Mouse (Mus musculus) fat pad, adult 2 months (tissue): ENCODE measurements around the gene Ttll9.

Experiments used
- DNase-seq: peaks from one replicate; pipeline ENCODE4 v3.0.0-alpha.2; 2011; ENCODE audit warnings: low read depth, low spot score; ENCODE audit errors: extremely low read depth

Gene Ttll9

DNA sequence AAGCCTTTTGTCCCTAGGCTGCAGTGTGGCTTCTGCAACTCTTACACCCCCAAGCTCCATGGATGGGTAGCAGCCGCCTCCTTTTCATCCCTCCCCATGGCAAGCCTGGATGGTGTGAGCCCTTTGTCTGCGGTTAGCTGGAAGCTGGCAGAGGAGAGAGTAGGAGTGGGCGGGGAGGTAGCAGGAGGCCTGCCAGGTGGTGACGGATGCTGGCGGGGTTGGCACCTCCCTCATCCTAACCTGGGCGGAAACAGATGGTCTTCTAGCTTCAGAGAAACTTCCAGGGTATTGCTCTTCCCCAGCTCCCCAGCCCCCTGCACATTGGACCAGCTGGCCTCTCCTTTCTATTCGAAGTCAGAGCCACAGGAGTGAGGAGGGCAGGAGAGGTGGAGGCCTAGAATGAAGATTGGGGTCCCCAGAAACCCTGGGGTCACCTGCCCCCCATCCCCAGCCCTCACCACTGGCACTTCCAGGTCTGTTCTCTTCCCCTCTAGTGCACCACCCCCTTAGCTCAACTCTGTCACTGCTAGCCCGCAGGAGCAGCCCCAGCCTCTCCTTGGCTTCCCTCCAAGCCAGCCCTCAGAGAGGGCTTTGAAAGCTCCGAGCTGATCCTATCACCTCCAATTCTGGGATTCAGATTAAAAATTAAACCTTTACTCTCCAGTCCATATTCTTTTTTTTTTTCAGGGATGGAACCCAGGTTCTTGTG is 87.2 kb downstream of the Ttll9 start:
- DNase-seq, result no peak

DNA sequence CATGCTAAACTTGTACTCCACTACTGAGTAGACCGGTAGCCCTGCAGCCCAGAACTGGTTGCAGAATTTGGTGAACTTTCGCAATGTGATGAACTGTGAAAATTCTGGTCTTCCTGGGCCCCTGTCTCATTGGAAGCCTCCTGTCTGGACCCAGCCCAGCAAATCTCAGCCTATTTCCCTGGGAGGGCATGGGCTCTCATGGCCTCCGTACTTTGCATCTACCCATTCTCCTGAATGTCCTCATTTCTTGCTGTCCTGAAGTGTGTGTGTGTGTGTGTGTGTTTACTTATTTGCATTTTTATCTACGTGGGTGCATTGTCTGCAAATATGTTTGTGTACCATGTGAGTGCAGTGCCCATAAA is 87.7 kb downstream of the Ttll9 start:
- no peak for DNase-seq

DNA sequence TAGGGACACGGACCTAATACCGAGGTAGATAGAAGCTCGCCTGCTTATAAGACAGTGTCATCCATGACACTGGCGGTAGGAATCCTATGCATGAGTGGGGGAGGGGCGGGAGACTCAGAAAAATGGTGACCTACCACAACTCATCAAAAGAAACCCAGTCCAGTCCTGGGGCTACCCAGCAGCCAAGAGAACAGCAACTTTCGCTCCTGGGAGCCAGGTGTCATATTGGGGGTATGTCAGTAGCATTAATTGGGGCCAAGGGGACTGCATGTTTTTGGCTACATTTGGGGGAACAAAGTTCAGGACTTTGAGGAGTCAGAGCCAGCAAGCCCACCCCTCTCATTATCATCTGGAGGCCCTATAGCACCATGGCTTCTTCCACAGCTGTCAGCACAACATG is 88.8 kb downstream of the Ttll9 start:
- DNase-seq, result no peak

DNA sequence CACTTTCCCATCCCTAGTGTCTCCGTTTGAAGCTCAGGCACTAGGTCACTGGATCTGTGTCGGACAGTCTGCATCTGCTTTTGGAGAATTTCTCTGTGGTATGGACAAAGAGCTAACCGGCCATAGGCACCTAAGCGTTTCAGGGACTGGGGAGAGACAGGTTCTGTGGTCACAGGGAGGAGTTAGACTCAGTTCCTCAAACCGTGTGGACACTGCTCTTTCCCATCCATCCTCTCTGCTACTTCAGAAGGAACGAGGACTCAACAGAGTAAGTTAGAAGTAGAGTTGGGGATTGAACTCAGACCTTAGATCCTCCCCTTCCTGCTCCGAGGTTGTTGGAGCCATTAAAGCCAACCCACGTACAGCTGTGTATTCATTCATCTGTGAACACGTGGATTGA is 89.3 kb downstream of the Ttll9 start:
- no peak for DNase-seq

DNA sequence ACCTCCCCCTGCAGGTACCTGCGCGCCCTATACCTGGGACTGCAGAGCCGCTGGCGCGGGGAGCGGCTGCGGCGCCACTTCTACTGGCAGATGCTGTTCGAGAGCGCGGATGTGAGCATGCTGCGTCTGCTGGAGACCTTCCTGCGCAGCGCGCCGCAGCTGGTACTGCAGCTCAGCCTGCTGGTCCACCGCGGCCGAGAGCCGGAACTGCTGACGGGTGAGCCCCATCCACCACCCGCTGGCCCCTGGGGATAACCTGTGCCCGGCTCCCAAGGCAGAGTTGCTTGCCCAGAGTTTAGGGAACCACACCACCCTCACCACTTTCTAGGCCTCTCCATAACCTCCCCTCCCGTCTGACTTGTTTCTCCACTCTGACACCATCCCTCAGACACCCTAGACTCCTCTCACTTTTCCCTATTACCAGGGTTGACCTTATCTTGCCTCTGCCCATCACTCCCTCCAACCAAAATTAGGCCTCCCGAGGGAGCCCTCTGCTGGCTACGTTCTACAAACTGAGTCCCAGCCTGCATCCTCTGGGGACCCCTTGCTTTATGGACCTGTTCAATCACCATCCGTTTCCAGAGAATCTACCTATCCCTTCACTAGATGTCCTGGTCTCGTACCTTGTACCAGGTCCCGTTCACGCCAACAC is 90.5 kb downstream of the Ttll9 start:
- no peak for DNase-seq

DNA sequence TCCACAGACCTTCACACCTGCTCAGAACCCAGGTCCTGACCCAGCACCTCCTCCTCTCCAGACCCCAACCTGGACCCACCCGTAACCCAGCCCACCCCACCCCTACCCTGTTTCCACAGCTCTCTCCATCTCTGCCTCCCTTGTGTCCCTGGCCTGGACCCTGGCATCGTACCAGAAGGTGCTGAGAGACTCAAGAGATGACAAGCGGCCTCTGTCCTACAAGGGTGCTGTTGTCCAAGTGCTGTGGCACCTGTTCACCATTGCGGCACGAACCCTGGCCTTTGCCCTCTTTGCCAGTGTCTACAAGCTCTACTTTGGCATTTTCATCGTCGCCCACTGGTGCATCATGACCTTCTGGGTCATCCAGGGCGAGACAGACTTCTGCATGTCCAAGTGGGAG is 91.6 kb downstream of the Ttll9 start:
- no peak for DNase-seq

DNA sequence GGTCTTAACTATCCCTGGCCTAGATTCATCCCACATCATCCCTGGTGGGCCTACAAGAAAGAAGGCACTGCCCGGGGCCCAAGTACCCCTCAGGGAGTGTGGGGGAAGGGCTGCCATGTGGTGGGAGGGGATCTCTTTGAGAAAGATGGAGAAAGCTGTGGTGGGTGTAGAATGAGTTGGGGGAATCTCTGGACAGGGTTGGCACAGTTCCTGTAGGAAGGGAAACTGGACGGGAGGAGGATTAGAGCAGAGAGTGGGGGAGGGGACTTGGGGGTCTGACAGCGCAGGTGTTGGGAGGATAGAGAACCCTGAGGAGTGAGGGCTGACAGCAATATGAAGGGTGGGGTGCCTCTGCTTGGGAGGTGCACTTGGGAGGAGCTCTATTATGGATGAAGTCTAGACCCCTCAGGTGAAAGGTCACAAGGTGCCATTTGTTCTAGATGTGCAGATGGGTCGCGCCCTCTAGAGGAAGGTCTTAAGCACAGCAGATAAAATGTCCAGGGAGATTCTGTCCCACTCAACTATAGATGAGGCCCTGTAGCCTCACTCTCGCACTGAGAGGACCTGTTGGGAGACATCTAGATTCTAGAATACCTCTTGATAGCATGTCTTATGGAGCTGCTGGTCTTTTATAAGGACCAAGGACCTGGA is 93.1 kb downstream of the Ttll9 start:
- DNase-seq, result no peak
